Mouse (Mus musculus) telencephalon, adult 2 months (tissue): ENCODE data around the gene Zfhx2.

Experiments used
- DNase-seq: peaks from one replicate; pipeline ENCODE4 v3.0.0-alpha.2; 2011; ENCODE audit warnings: low read depth, low spot score

Gene Zfhx2

GRCm38 (mm10) chr14:55105836-55106809, 14.0 kb upstream of the Zfhx2 start, which contains the start of gene Ap1g2:
Gene Ap1g2 (minus strand): TSS chr14:55106593.
- DNase-seq = peak; percentile 86

GRCm38 (mm10) chr14:55105386-55105785, 13.3 kb upstream of the Zfhx2 start:
- no peak for DNase-seq

GRCm38 (mm10) chr14:55104365-55104764, 12.2 kb upstream of the Zfhx2 start:
- no peak for DNase-seq

DNA sequence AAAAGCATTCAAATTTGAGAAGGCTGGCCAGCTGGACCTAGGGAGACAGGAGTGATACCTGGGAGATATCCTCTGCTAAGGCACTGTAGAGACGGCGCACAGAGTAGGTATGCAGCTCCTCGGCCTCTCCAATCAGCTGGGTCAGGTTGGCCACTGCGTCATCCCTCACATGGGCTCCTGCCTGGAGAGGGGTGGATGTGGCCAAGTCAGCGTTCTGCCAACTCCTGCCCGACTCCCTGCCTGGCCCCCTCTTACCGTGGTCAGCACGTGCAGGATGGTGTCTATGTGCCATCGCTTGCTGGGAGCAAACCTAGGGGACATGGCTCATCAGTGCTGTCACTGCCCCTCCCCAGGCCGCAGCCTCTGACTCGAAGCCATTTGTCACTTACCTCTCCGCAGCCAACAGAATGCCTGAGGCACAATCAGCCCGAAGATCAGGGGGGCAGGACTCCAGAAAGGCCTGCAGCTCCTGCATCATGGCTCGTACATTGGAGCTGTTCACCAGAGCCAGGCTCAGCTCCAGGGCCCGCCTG, 10.2 kb upstream of the Zfhx2 start:
- DNase-seq = no peak

- no peak for DNase-seq
These were observed 9.5 kb upstream of the Zfhx2 start for GRCm38 (mm10) chr14:55101592-55101991.

DNA sequence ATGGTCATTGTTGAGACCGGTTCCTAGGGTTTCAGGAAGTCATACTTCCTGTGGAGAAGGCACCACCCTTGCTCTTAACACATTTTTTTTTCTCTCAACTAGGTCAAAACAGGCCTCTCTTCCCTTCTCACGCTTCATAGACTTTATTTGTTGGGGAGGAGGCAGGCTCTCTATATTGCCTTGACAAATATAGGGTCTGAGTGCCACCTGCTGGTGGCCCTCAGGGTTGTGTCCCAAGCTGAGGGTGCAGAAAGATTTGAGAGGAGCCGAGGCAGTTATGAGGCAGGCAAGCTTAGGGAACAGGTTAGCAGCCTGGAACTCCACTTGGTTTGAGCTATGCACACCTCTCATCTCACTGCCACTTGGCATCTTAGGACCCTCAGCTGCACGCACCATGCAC, 5.9 kb upstream of the Zfhx2 start:
- no peak for DNase-seq

- no peak for DNase-seq
These were observed 5.5 kb upstream of the Zfhx2 start for GRCm38 (mm10) chr14:55097646-55098045.

- no peak for DNase-seq
These were observed 4.5 kb upstream of the Zfhx2 start for GRCm38 (mm10) chr14:55096573-55097087.

- no peak for DNase-seq
These were observed 3.5 kb upstream of the Zfhx2 start for GRCm38 (mm10) chr14:55095671-55096070.

GRCm38 (mm10) chr14:55095263-55095662, 3.1 kb upstream of the Zfhx2 start:
- no peak for DNase-seq

- no peak for DNase-seq
These were observed 2.6 kb upstream of the Zfhx2 start, which contains the start of gene Thtpa for GRCm38 (mm10) chr14:55094704-55095231. Gene Thtpa (plus strand): TSS chr14:55094784.

- no peak for DNase-seq
These were observed 1.8 kb upstream of the Zfhx2 start for GRCm38 (mm10) chr14:55093927-55094326.

DNA sequence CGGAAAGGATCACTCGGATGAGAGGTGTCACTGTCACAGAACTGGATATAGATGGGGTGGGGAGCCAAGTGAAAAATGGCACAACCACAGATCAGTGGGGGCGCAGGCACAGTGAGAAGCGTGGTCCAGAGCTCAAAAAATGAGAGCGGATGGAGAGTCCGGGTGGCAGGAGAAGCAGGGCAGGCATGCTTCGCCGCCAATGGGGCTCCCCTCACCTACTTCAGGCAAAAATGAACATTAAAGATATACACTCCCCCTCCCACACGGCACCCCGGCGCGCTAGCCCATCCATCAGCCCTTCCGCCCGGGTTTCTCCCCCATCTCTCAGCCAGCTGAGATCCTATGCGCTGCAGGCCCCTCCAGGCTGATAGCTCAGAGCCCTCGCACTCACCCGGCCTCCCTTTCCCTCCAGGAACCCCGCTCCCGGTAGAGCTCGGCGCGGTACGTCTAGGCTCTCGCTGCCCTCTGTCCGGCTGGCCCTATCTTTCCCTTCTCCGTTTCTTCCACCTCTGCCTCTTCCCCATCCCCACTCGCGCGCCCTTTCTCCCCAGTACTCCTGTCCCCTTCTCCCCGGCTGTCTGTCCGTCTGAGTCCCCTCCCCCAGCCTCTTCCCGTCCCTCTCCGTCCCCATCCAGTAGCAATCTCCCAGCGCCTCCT, 787 bp downstream of the Zfhx2 start:
- DNase-seq = no peak

DNA sequence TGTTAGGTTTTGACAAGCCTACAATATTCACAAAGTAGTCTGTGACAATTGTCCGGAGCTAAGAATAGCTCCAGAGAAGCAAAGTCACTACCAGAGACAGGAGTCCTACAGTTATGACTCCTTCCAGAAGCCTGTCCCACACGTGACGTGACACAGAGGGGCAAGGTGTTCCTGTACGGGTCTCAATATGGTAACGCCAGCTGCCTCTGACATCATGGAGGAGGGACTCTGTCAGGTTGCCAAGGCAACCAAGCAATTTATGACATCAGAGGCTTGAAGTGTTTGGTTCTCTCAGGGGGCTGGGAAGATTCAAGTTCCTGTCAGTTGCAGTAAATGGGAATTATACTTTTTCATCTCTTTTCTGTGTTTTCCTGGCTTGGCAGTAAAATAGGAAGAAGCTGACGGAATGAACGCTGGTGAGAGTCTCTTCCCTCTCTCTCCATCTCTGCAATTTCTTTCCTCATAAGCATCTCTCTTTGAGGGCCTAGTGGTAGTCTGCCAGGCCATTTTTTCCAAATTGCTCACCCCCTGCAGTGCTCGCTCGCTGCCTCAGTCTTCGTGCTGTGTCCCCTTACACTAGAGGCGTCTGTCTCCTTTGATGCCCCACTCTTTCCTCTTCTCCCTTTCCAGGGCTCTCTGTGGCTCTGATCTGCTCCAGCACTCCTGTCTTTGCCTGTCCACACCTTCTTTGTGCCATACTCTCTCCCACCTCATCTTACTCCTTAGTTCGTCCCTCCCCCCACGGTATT, 2.8 kb downstream of the Zfhx2 start:
- DNase-seq = peak; percentile 78

- DNase-seq = no peak
These were observed 6.1 kb downstream of the Zfhx2 start for GRCm38 (mm10) chr14:55086009-55086514.

GRCm38 (mm10) chr14:55085324-55086008, 6.7 kb downstream of the Zfhx2 start:
- DNase-seq = no peak

- no peak for DNase-seq
These were observed 8.6 kb downstream of the Zfhx2 start for GRCm38 (mm10) chr14:55083481-55083880.

GRCm38 (mm10) chr14:55081105-55081504, 11.0 kb downstream of the Zfhx2 start:
- no peak for DNase-seq

DNA sequence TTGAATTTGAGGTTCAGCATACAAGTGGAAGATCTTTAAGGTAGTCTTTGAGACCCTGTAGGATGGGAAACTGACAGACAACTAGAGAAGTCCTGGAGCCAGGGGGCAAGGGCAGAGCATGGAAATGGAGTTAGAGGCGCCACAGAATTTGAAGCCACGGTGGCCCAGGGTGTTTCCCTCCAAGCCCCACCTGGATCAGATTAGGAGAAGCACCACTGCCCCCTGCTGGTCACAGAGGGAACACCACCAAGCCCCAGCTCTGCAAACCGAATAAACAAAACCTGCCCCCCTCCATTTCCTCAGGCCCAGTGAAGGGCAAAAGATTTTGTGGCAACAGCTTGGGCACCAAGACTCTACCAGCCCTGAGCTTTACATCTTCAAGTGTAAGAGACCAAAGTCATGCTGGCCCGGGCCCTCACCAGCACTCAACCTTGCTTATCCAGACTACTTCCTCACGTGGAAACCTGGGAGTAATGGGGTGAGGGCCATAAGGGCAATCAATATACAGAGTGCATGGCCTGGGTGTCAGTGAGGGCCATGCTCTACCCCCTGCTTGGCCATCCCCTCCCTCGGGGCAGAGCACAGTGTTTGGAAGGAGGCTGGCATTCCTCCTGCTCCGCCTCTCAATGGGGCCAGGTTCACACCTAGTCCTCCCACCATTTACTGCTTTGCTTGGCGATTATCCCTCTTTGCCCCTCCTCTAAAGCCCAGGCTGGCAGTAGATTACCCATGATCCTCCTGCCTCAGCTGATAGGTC, 12.7 kb downstream of the Zfhx2 start:
- no peak for DNase-seq
